Mouse (Mus musculus) CH12.LX (cell line): Measurements from ENCODE around the gene Vps4a. TPM values are rescaled to one million over a fixed set of nuclear protein-coding genes. Genes with fewer than 3 reads are reported as not detected.

Experiments
- DNase-seq: peaks from one replicate; pipeline ENCODE4 v3.0.0-alpha.2; 2013; ENCODE audit errors: extremely low read depth
- H3K27ac ChIP-seq: 2 replicates; pipeline ENCODE4 v1.5.1; 2012; ENCODE audit warnings: low read depth, mild to moderate bottlenecking, control low read depth, moderate library complexity; ENCODE audit not compliant: insufficient read depth
- H3K27me3 ChIP-seq: replicated peaks from 2 replicates; pipeline ENCODE3; 2012; ENCODE audit warnings: inconsistent platforms
- H3K36me3 ChIP-seq, 2 experiments: replicated peaks in 1 of 2; 2 replicates each; pipeline versions ENCODE3 to v1.6.1; 2012; ENCODE audit warnings: inconsistent platforms in 1 of 2, low read length in 1 of 2, mild to moderate bottlenecking in 1 of 2, mixed read lengths in 1 of 2, moderate library complexity in 1 of 2; ENCODE audit not compliant: control insufficient read depth in 1 of 2, insufficient read depth in 1 of 2
- H3K4me1 ChIP-seq, 2 experiments: 2 replicates each; pipeline ENCODE4 v1.6.1; 2012; ENCODE audit warnings: inconsistent platforms in 1 of 2, moderate library complexity in 1 of 2; ENCODE audit not compliant: insufficient read depth in 2 of 2, control insufficient read depth in 1 of 2
- H3K4me2 ChIP-seq: 2 replicates; pipeline ENCODE4 v1.6.1; 2012; ENCODE audit warnings: low read depth, mild to moderate bottlenecking, control low read depth; ENCODE audit not compliant: poor library complexity, insufficient read depth, severe bottlenecking
- H3K4me3 ChIP-seq, 3 experiments: fragments of 150-350 bp in 1 of 3; sonication (generic) in 1 of 3; replicated peaks in 1 of 3; 2 replicates each; pipeline versions ENCODE3 to v1.5.1; 2011 to 2012; ENCODE audit warnings: low read depth in 2 of 3, low read length in 2 of 3, mild to moderate bottlenecking in 2 of 3, moderate library complexity in 2 of 3, control low read depth in 1 of 3, improper control_type of control experiment in 1 of 3, inconsistent platforms in 1 of 3, mixed read lengths in 1 of 3; ENCODE audit not compliant: poor library complexity in 1 of 3
- H3K79me2 ChIP-seq: replicated peaks from 2 replicates; pipeline ENCODE4 v1.6.1; 2012; ENCODE audit warnings: mild to moderate bottlenecking, moderate library complexity; ENCODE audit not compliant: control insufficient read depth, poor library complexity, insufficient read depth, severe bottlenecking; ENCODE audit errors: extremely low read depth
- H3K9ac ChIP-seq: 2 replicates; pipeline ENCODE4 v1.6.1; 2012; ENCODE audit warnings: low read depth, mild to moderate bottlenecking, control low read depth, moderate library complexity; ENCODE audit not compliant: insufficient read depth
- H3K9me3 ChIP-seq: replicated peaks from 2 replicates; pipeline ENCODE3; 2012; ENCODE audit warnings: low read length, inconsistent platforms, mixed read lengths
- CTCF ChIP-seq, 2 experiments: IDR thresholded peaks in 1 of 2; conservative IDR thresholded peaks in 1 of 2; 2 replicates each; pipeline ENCODE4 v1.5.1; 2011 to 2012; ENCODE audit warnings: low read depth in 2 of 2, low read length in 2 of 2, improper control_type of control experiment in 1 of 2, inconsistent platforms in 1 of 2, mild to moderate bottlenecking in 1 of 2, moderate library complexity in 1 of 2
- E2F4 ChIP-seq: IDR thresholded peaks from 2 replicates; pipeline ENCODE4 v1.6.1; 2011; ENCODE audit warnings: low read depth, low read length, improper control_type of control experiment; ENCODE audit not compliant: insufficient replicate concordance
- ELF1 ChIP-seq: IDR thresholded peaks from 2 replicates; pipeline ENCODE4 v1.6.1; 2014; ENCODE audit warnings: low read depth, mild to moderate bottlenecking, inconsistent platforms, low read length, improper control_type of control experiment
- GABPA ChIP-seq: IDR thresholded peaks from 2 replicates; pipeline ENCODE4 v1.6.1; 2012; ENCODE audit warnings: low read depth, low read length, improper control_type of control experiment, inconsistent platforms; ENCODE audit not compliant: insufficient replicate concordance
- IRF4 ChIP-seq: IDR thresholded peaks from 2 replicates; pipeline ENCODE4 v1.6.1; 2014; ENCODE audit warnings: low read depth, mild to moderate bottlenecking, inconsistent platforms, low read length, improper control_type of control experiment
- JUN ChIP-seq: IDR thresholded peaks from 2 replicates; pipeline ENCODE4 v1.6.1; 2011; ENCODE audit warnings: low read depth, mild to moderate bottlenecking, low read length, improper control_type of control experiment, moderate library complexity; ENCODE audit not compliant: insufficient read depth
- MAX ChIP-seq: IDR thresholded peaks from 2 replicates; pipeline ENCODE4 v1.6.1; 2011; ENCODE audit warnings: low read length, improper control_type of control experiment
- MAZ ChIP-seq: IDR thresholded peaks from 2 replicates; pipeline ENCODE4 v1.6.1; 2012; ENCODE audit warnings: low read depth, mild to moderate bottlenecking, inconsistent platforms, low read length, improper control_type of control experiment, moderate library complexity
- MEF2A ChIP-seq: IDR thresholded peaks from 2 replicates; pipeline ENCODE4 v1.6.1; 2014; ENCODE audit warnings: low read depth, mild to moderate bottlenecking, inconsistent platforms, low read length, improper control_type of control experiment, borderline replicate concordance
- MYC ChIP-seq: IDR thresholded peaks from 2 replicates; pipeline ENCODE4 v1.6.1; 2011; ENCODE audit warnings: low read depth, mild to moderate bottlenecking, improper control_type of control experiment, low read length
- NELFE ChIP-seq: IDR thresholded peaks from 2 replicates; pipeline ENCODE4 v1.6.1; 2011; ENCODE audit warnings: low read depth, low read length, improper control_type of control experiment
- NRF1 ChIP-seq: IDR thresholded peaks from 2 replicates; pipeline ENCODE4 v1.6.1; 2014; ENCODE audit warnings: low read depth, mild to moderate bottlenecking, inconsistent platforms, low read length, improper control_type of control experiment, moderate library complexity
- POLR2A ChIP-seq: IDR thresholded peaks from 2 replicates; pipeline ENCODE4 v1.6.1; 2011; ENCODE audit warnings: low read depth, mild to moderate bottlenecking, improper control_type of control experiment, low read length
- SIN3A ChIP-seq: IDR thresholded peaks from 2 replicates; pipeline ENCODE4 v1.6.1; 2012; ENCODE audit warnings: low read length, improper control_type of control experiment, inconsistent platforms
- SMC3 ChIP-seq: IDR thresholded peaks from 2 replicates; pipeline ENCODE4 v1.6.1; 2011; ENCODE audit warnings: low read depth, low read length, improper control_type of control experiment
- TBP ChIP-seq: conservative IDR thresholded peaks from 2 replicates; pipeline ENCODE4 v1.6.1; 2011; ENCODE audit warnings: low read depth, low read length, improper control_type of control experiment
- TCF12 ChIP-seq: IDR thresholded peaks from 2 replicates; pipeline ENCODE4 v1.6.1; 2014; ENCODE audit warnings: low read depth, mild to moderate bottlenecking, inconsistent platforms, low read length, improper control_type of control experiment
- UBTF ChIP-seq: IDR thresholded peaks from 2 replicates; pipeline ENCODE4 v1.6.1; 2012; ENCODE audit warnings: low read depth, mild to moderate bottlenecking, inconsistent platforms, low read length, improper control_type of control experiment, moderate library complexity
- USF1 ChIP-seq: IDR thresholded peaks from 2 replicates; pipeline ENCODE4 v1.6.1; 2014; ENCODE audit warnings: low read depth, mild to moderate bottlenecking, inconsistent platforms, low read length, improper control_type of control experiment
- USF2 ChIP-seq: conservative IDR thresholded peaks from 2 replicates; pipeline ENCODE4 v1.6.1; 2011; ENCODE audit warnings: low read depth, low read length, improper control_type of control experiment
- dilution Hi-C: fragments of 300-500 bp; cut with MboI; formaldehyde crosslinking; loops from 2 replicates; pipeline ENCODE4 v1.14.3; 2020; ENCODE audit warnings: low sequenced_read_pairs; ENCODE audit not compliant: extremely low pct_unique_long_range_greater_than_20kb, extremely low pct_ligation_motif_present
- in situ Hi-C: fragments of 300-500 bp; cut with MboI; formaldehyde crosslinking; loops from 3 replicates; pipeline ENCODE4 v1.14.3; 2019; ENCODE audit warnings: low sequenced_read_pairs, low pct_ligation_motif_present, low pct_unique_long_range_greater_than_20kb, mixed read lengths
- polyA plus RNA-seq: library from polyadenylated mRNA; unstranded; fragments of >175 nt; gene quantifications from 2 replicates; pipeline ENCODE4 v1.2.1, GENCODE M21; 2012; ENCODE audit warnings: low read depth; ENCODE audit not compliant: insufficient read length
- total RNA-seq, 2 experiments: library from RNA; depleted of rRNA; stranded (reverse); fragments of 300-350 nt in 1 of 2; fragments of >200 nt in 1 of 2; gene quantifications; 2 replicates each; pipeline ENCODE4 v1.2.3; 2012 to 2014

Gene Vps4a
- total and polyA plus RNA-seq, 3 experiments: 26.9 to 31.4 (median 27.1) TPM

GRCm38 (mm10) chr8:106985404-106985821, 45.6 kb upstream of the Vps4a start:
- dilution Hi-C loops: no loop called here

GRCm38 (mm10) chr8:106985951-106986350, 45.1 kb upstream of the Vps4a start:
- Histone ChIP-seq H3K4me2 (no peak overlapping the region), H3K9me3 (no peaks in the 10 kb centered on the region), H3K4me3 (no peak overlapping the region), H3K9ac (no peak overlapping the region), H3K4me1 (no peaks in the 10 kb centered on the region), H3K79me2 (no peaks in the 10 kb centered on the region), H3K27ac (no peak overlapping the region), H3K27me3 (no peaks in the 10 kb centered on the region), H3K36me3 (no peaks in the 10 kb centered on the region)
- in situ Hi-C loops: no loop called here
- no peak for DNase-seq
- TF ChIP-seq MAX (no peak), MEF2A (no peak), CTCF (conservative IDR thresholded peaks at IDR 0.05 in 1 of 2, IDR thresholded peaks at IDR 0.05 in 1 of 2; ENCODE audit: low read depth in 2 of 2, low read length in 2 of 2) (no peak), NELFE (no peak), E2F4 (no peak), USF2 (no peak), NRF1 (no peak), IRF4 (no peak), UBTF (no peak), ELF1 (no peak), GABPA (no peak), MYC (no peak), POLR2A (no peak), SMC3 (no peak), TBP (no peak), JUN (no peak), USF1 (no peak), SIN3A (no peak), MAZ (no peak)
- dilution Hi-C loops: no loop called here

More at GRCm38 (mm10) chr8:106985404-106985821, 45.6 kb upstream of the Vps4a start:
- in situ Hi-C loops: no loop called here
- no peak overlapping the region for H3K4me2 ChIP-seq
- H3K9me3 ChIP-seq: no peaks in the 10 kb centered on the region
- no peak overlapping the region for H3K9ac ChIP-seq
- H3K36me3 ChIP-seq: no peaks in the 10 kb centered on the region
- no peak overlapping the region for H3K4me3 ChIP-seq
- no peak overlapping the region for H3K27ac ChIP-seq
- TF ChIP-seq TCF12 (no peak), CTCF (conservative IDR thresholded peaks at IDR 0.05 in 1 of 2, IDR thresholded peaks at IDR 0.05 in 1 of 2; ENCODE audit: low read depth in 2 of 2, low read length in 2 of 2) (no peak), MEF2A (no peak), POLR2A (no peak), MYC (no peak)
- no peaks in the 10 kb centered on the region for H3K27me3 ChIP-seq
- no peaks in the 10 kb centered on the region for H3K4me1 ChIP-seq
- H3K79me2 ChIP-seq: no peaks in the 10 kb centered on the region
- DNase-seq: no peak
